Mouse (Mus musculus): Measurements from ENCODE around the gene Sestd1. TPM values are rescaled to one million over a fixed set of nuclear protein-coding genes. Genes with fewer than 3 reads are reported as not detected.
A peak's percentile ranks its signal among the peaks of the same experiment; 100 is the strongest.

Sestd1 gene
- polyA plus RNA-seq, 1 experiment from 2014 or later: 27.3 TPM

- Histone ChIP-seq H3K27ac (ENCODE audit: low read depth, low read length) (no peak overlapping the region), H3K9ac (ENCODE audit: low read depth, low read length) (no peak overlapping the region), H3K4me2 (replicated peaks; ENCODE audit: low read depth, low read length) (no peak overlapping the region), H3K4me3 (ENCODE audit: low read depth, low read length) (no peak overlapping the region), H3K27me3 (ENCODE audit: control insufficient read depth, insufficient read depth, low read length) (no peaks in the 10 kb centered on the region), H3K36me3 (ENCODE audit: control insufficient read depth, insufficient read depth, low read length) (no peaks in the 10 kb centered on the region), H3K9me3 (ENCODE audit: control insufficient read depth, low read length) (no peaks in the 10 kb centered on the region), H3K4me1 (replicated peaks; ENCODE audit: control insufficient read depth, insufficient read depth, low read length) (no peaks in the 10 kb centered on the region)
- ATAC-seq (ENCODE audit: low FRiP score): no peak
- no peak for DNase-seq (ENCODE audit: low spot score)
- WGBS: 90% methylated on average over 4 of the region's 4 CpGs
Measured at GRCm38 (mm10) chr2:77182271-77182995, 98.0 kb downstream of the Sestd1 start.

DNA sequence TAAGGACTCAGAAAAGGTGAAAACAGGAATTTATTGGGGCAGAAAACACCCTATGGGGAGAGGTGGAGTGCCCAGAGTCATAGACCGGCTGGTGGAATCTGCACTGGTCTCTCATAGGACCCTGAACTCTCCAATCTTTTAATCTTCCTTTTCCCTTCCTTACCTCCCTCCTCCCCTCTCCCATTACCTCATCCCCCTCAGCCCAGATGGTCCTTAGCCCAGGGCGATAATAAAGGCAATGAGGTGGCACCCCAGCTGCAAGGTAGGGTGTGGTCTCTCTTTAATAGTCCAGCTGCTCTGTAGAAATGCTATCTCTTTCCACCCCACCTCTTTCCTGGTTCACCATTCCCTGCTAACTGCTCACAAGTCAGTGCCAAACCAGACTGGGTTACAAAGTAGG is 102.9 kb downstream of the Sestd1 start:
- no peak for DNase-seq (ENCODE audit: low spot score)
- no peak; the same call in 1 of the 2 replicates for ATAC-seq (ENCODE audit: low FRiP score)

DNA sequence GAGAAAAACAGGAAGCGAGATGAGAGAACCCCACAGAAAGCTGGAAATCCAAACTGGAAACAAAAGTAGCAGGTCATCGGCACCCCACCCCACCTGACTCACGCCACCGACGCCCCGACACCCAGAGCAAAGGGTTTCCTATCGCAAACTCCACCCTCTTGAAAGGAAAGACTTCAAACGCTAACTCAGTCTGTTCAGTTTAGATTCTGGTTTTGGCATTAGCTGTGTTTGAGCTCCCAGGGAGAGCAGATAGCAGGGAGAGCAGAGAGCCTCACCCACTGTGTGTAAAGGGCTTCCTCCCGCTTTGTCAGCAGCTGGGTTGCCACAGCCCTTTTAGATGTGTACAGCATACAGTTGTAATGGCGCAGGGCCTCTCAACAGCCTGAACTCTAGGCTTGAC is 104.0 kb downstream of the Sestd1 start:
- H3K9me3 ChIP-seq (ENCODE audit: control insufficient read depth, low read length): no peaks in the 10 kb centered on the region
- no peak overlapping the region for H3K9ac ChIP-seq (ENCODE audit: low read depth, low read length)
- ATAC-seq (ENCODE audit: low FRiP score) (no peak), DNase-seq (ENCODE audit: low spot score) (no peak)
- H3K36me3 ChIP-seq (ENCODE audit: control insufficient read depth, insufficient read depth, low read length): no peaks in the 10 kb centered on the region
- no peak overlapping the region for H3K4me2 ChIP-seq (replicated peaks; ENCODE audit: low read depth, low read length)
- 74% methylated on average over 10 of the region's 10 CpGs for WGBS
- no peak overlapping the region for H3K4me3 ChIP-seq (ENCODE audit: low read depth, low read length)
- H3K27me3 ChIP-seq (ENCODE audit: control insufficient read depth, insufficient read depth, low read length): no peaks in the 10 kb centered on the region
- H3K4me1 ChIP-seq (replicated peaks; ENCODE audit: control insufficient read depth, insufficient read depth, low read length): no peaks in the 10 kb centered on the region
- no peak overlapping the region for H3K27ac ChIP-seq (ENCODE audit: low read depth, low read length)

More for the DNA sequence above, 102.9 kb downstream of the Sestd1 start:
- Histone ChIP-seq H3K27ac (ENCODE audit: low read depth, low read length) (no peak overlapping the region), H3K4me3 (ENCODE audit: low read depth, low read length) (no peak overlapping the region), H3K9me3 (ENCODE audit: control insufficient read depth, low read length) (no peaks in the 10 kb centered on the region), H3K4me1 (replicated peaks; ENCODE audit: control insufficient read depth, insufficient read depth, low read length) (no peaks in the 10 kb centered on the region), H3K27me3 (ENCODE audit: control insufficient read depth, insufficient read depth, low read length) (no peaks in the 10 kb centered on the region), H3K9ac (ENCODE audit: low read depth, low read length) (no peak overlapping the region), H3K4me2 (replicated peaks; ENCODE audit: low read depth, low read length) (no peak overlapping the region), H3K36me3 (ENCODE audit: control insufficient read depth, insufficient read depth, low read length) (no peaks in the 10 kb centered on the region)
- 84% methylated on average over 2 of the region's 2 CpGs for WGBS

DNA sequence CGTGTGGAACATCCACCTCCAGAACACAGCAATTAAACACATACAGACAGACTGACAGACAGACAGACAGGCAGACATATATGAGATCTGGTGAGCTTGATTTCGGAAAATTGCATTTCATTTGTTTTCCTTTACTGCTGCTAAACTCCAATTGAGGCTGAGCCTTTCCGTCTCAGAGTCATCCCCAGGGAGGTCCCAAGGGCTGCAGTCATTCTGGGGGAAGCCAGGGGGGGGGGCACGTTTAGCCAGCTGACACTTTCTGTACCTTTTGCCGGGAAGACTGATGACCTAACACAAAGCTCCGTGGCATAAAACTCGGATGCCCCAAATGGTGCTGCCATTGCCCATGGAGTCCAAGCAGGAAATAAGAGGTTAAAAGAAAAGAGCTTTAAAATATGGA is 105.0 kb downstream of the Sestd1 start:
- H3K36me3 ChIP-seq (ENCODE audit: control insufficient read depth, insufficient read depth, low read length): no peaks in the 10 kb centered on the region
- 67% methylated on average over 7 of the region's 7 CpGs for WGBS
- H3K27ac ChIP-seq (ENCODE audit: low read depth, low read length): no peak overlapping the region
- ATAC-seq (ENCODE audit: low FRiP score): no peak
- DNase-seq (ENCODE audit: low spot score): no peak
- no peaks in the 10 kb centered on the region for H3K9me3 ChIP-seq (ENCODE audit: control insufficient read depth, low read length)
- no peaks in the 10 kb centered on the region for H3K27me3 ChIP-seq (ENCODE audit: control insufficient read depth, insufficient read depth, low read length)
- H3K4me2 ChIP-seq (replicated peaks; ENCODE audit: low read depth, low read length): no peak overlapping the region
- no peak overlapping the region for H3K9ac ChIP-seq (ENCODE audit: low read depth, low read length)
- H3K4me3 ChIP-seq (ENCODE audit: low read depth, low read length): no peak overlapping the region
- no peaks in the 10 kb centered on the region for H3K4me1 ChIP-seq (replicated peaks; ENCODE audit: control insufficient read depth, insufficient read depth, low read length)

DNA sequence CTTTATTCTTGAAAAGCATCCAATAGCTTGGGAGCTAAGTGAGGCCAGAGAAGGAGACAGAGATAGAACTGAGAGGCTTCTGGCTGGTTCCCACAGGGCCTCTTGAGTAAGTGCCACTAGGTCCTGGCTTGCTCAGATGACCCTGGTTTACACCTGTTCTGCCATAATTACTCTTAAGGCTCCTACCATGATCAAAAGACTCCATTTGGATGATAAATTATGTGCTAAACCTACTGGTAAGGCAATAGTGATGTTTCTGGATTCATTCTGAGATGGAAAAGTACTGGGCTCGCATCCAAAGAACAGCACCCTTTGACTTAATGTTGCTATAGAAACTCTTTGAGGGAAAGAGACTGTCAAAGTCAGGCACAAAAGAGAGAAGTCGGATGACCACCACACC is 106.1 kb downstream of the Sestd1 start:
- H3K9ac ChIP-seq (ENCODE audit: low read depth, low read length): no peak overlapping the region
- no peak for DNase-seq (ENCODE audit: low spot score)
- no peaks in the 10 kb centered on the region for H3K9me3 ChIP-seq (ENCODE audit: control insufficient read depth, low read length)
- H3K36me3 ChIP-seq (ENCODE audit: control insufficient read depth, insufficient read depth, low read length): no peaks in the 10 kb centered on the region
- H3K27me3 ChIP-seq (ENCODE audit: control insufficient read depth, insufficient read depth, low read length): no peaks in the 10 kb centered on the region
- H3K27ac ChIP-seq (ENCODE audit: low read depth, low read length): no peak overlapping the region
- no peak for ATAC-seq (ENCODE audit: low FRiP score)
- 0 out of 2 replicates have a peak, but pooled peaks cover 2% of the 10 kb centered on the region for H3K4me1 ChIP-seq (replicated peaks; ENCODE audit: control insufficient read depth, insufficient read depth, low read length)
- H3K4me2 ChIP-seq (replicated peaks; ENCODE audit: low read depth, low read length): no peak overlapping the region
- H3K4me3 ChIP-seq (ENCODE audit: low read depth, low read length): no peak overlapping the region
- WGBS: 62% methylated on average over 2 of the region's 2 CpGs

DNA sequence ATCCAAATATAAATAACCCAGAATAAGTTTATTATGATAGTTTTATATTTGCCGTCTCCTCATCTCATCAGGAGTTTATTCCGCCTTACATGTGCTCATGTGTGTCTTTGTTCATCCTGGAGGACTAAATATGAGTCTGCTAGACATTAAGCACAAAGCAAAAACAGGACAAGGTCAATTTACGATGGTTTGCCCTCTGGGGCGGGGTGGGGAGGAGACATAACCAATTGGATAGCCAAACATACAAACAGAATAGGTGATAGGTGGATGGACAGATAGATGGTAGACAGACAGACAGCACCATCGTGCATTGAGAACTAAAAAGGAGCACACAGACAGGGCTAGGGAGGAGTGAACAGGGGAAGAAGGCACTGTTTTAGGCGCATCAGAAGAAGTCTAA is 106.6 kb downstream of the Sestd1 start:
- Histone ChIP-seq H3K27ac (ENCODE audit: low read depth, low read length) (no peak overlapping the region), H3K4me3 (ENCODE audit: low read depth, low read length) (no peak overlapping the region), H3K27me3 (ENCODE audit: control insufficient read depth, insufficient read depth, low read length) (no peaks in the 10 kb centered on the region), H3K9ac (ENCODE audit: low read depth, low read length) (no peak overlapping the region), H3K9me3 (ENCODE audit: control insufficient read depth, low read length) (no peaks in the 10 kb centered on the region), H3K4me2 (replicated peaks; ENCODE audit: low read depth, low read length) (no peak overlapping the region), H3K36me3 (ENCODE audit: control insufficient read depth, insufficient read depth, low read length) (no peaks in the 10 kb centered on the region), H3K4me1 (replicated peaks; ENCODE audit: control insufficient read depth, insufficient read depth, low read length) (0 out of 2 replicates have a peak, but pooled peaks cover 2% of the 10 kb centered on the region)
- DNase-seq (ENCODE audit: low spot score) (no peak), ATAC-seq (ENCODE audit: low FRiP score) (no peak)
- 92% methylated on average over 6 of the region's 6 CpGs for WGBS

DNA sequence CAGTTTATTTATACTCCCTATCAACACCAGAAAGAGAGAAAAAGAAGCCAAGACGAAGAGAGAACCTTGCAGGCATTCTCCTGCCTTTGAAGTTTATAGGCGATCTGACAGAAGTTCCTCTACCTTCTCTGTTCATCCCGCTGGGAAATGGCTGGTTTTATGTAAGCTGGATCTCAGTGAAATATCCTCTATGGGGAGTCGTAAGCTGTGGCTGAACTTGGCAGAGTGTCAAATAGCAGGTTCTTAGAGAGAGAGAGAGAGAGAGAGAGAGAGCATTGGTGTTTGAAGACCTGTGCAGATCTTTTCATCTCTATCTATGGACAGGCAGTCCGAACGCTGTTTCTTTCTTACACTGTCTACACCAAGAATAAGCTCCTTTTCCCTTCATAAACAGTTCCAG is 107.0 kb downstream of the Sestd1 start:
- H3K4me1 ChIP-seq (replicated peaks; ENCODE audit: control insufficient read depth, insufficient read depth, low read length): 0 out of 2 replicates have a peak, but pooled peaks cover 2% of the 10 kb centered on the region
- no peaks in the 10 kb centered on the region for H3K27me3 ChIP-seq (ENCODE audit: control insufficient read depth, insufficient read depth, low read length)
- no peak overlapping the region for H3K4me3 ChIP-seq (ENCODE audit: low read depth, low read length)
- H3K36me3 ChIP-seq (ENCODE audit: control insufficient read depth, insufficient read depth, low read length): no peaks in the 10 kb centered on the region
- ATAC-seq (ENCODE audit: low FRiP score) (no peak), DNase-seq (ENCODE audit: low spot score) (no peak)
- H3K9me3 ChIP-seq (ENCODE audit: control insufficient read depth, low read length): no peaks in the 10 kb centered on the region
- no peak overlapping the region for H3K4me2 ChIP-seq (replicated peaks; ENCODE audit: low read depth, low read length)
- WGBS: 69% methylated on average over 6 of the region's 6 CpGs
- no peak overlapping the region for H3K27ac ChIP-seq (ENCODE audit: low read depth, low read length)
- no peak overlapping the region for H3K9ac ChIP-seq (ENCODE audit: low read depth, low read length)

DNA sequence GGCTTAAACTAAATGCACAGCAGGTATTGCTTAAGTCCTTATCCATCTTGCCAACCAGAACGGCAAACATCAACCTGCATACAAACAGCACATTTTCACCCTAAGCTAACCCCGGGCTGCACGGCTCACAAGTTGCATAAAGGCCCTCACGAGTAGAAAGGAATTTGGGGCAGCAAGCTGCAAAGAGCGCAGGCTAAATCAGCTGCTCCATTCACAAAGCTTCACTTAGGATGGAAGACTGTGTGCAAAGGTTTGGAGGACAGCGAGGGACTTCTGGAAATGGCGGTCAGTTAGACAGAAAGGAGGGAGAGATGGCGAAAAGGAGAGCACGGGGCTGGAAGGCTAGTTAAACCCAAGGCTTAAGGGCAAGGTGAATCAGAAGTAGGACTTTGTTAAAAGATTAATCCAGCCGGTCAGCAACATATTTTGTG is 108.1 kb downstream of the Sestd1 start:
- ATAC-seq (ENCODE audit: low FRiP score): no peak

More for the DNA sequence above, 108.1 kb downstream of the Sestd1 start:
- no peaks in the 10 kb centered on the region for H3K36me3 ChIP-seq (ENCODE audit: control insufficient read depth, insufficient read depth, low read length)
- 40% methylated on average over 10 of the region's 10 CpGs for WGBS
- DNase-seq (ENCODE audit: low spot score): peak; percentile 34
- H3K4me1 ChIP-seq (replicated peaks; ENCODE audit: control insufficient read depth, insufficient read depth, low read length): 0 out of 2 replicates have a peak, but pooled peaks cover 2% of the 10 kb centered on the region
- H3K9ac ChIP-seq (ENCODE audit: low read depth, low read length): no peak overlapping the region
- H3K27ac ChIP-seq (ENCODE audit: low read depth, low read length): no peak overlapping the region
- H3K4me3 ChIP-seq (ENCODE audit: low read depth, low read length): no peak overlapping the region
- no peaks in the 10 kb centered on the region for H3K27me3 ChIP-seq (ENCODE audit: control insufficient read depth, insufficient read depth, low read length)
- H3K9me3 ChIP-seq (ENCODE audit: control insufficient read depth, low read length): no peaks in the 10 kb centered on the region
- H3K4me2 ChIP-seq (replicated peaks; ENCODE audit: low read depth, low read length): no peak overlapping the region
